Mouse (Mus musculus): ENCODE measurements around the gene Pdzrn4.

DNA sequence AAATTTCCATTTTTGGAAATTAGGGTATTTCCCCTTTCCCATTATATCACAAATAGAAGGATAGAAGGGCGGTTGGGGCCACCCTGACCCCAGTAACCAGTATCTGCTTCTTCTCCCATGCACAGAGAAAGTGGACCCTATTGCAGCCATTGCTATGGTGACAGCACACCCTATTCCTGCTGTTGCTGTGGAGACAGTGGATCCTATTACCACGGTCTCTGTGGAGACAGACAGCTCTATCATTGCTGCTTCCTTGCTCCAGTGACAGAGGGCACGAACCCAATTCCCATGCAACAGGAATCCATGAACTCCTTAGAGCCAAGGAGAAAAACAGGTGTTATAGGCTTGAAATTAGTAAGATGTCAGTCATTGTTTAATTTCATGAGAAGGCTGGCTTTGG lies 48.8 kb upstream of the Pdzrn4 start:
- TF ChIP-seq POLR2A (IDR thresholded peaks at IDR 0.05; ENCODE audit: borderline replicate concordance, insufficient read depth, low read length) (no peak), CTCF (IDR thresholded peaks at IDR 0.05; ENCODE audit: borderline replicate concordance, insufficient read depth, low read depth, low read length) (no peak)

Data from cerebellum, adult 2 months (tissue).